Mouse (Mus musculus): ENCODE results near the gene Tas1r1. TPM values are rescaled to one million over a fixed set of nuclear protein-coding genes. Genes with fewer than 3 reads are reported as not detected.
A peak's percentile ranks its signal among the peaks of the same experiment; 100 is the strongest.

Tas1r1 gene
- polyA plus RNA-seq, 1 experiment from 2014 or later = 0.65 TPM

- Histone ChIP-seq H3K27me3 (ENCODE audit: low read depth, poor library complexity, severe bottlenecking) (no peaks in the 10 kb centered on the region), H3K36me3 (peaks cover 72% of the 10 kb centered on the region), H3K4me3 (no peak overlapping the region), H3K9me3 (replicated peaks) (no peaks in the 10 kb centered on the region), H3K4me1 (peaks cover 57% of the 10 kb centered on the region), H3K27ac (no peak overlapping the region)
- 70% methylated on average over 8 of the region's 8 CpGs for WGBS
- DNase-seq (ENCODE audit: low spot score) = no peak
These were observed 51.7 kb downstream of the Tas1r1 start for GRCm38 (mm10) chr4:151986650-151987049.

- no peak overlapping the region for H3K4me3 ChIP-seq
- no peaks in the 10 kb centered on the region for H3K27me3 ChIP-seq (ENCODE audit: low read depth, poor library complexity, severe bottlenecking)
- H3K27ac ChIP-seq = 0 out of 2 replicates have a peak overlapping the region, but pooled peaks have one; percentile 21
- no peaks in the 10 kb centered on the region for H3K9me3 ChIP-seq (replicated peaks)
- WGBS = 32% methylated on average over 10 of the region's 10 CpGs
- H3K36me3 ChIP-seq = peaks cover 72% of the 10 kb centered on the region
- no peak for DNase-seq (ENCODE audit: low spot score)
- H3K4me1 ChIP-seq = peaks cover 57% of the 10 kb centered on the region
These were observed 52.5 kb downstream of the Tas1r1 start for GRCm38 (mm10) chr4:151985886-151986285.

GRCm38 (mm10) chr4:151983560-151983959 lies 54.8 kb downstream of the Tas1r1 start:
- peak overlapping the region; percentile 10; the same call in 1 of the 2 replicates for H3K27ac ChIP-seq

GRCm38 (mm10) chr4:151983043-151983442 lies 55.3 kb downstream of the Tas1r1 start:
- Histone ChIP-seq H3K36me3 (peaks cover 82% of the 10 kb centered on the region), H3K4me3 (no peak overlapping the region), H3K27me3 (ENCODE audit: low read depth, poor library complexity, severe bottlenecking) (no peaks in the 10 kb centered on the region), H3K9me3 (replicated peaks) (no peaks in the 10 kb centered on the region), H3K27ac (peak overlapping the region; percentile 10; the same call in 1 of the 2 replicates), H3K4me1 (peaks cover 42% of the 10 kb centered on the region)
- 53% methylated on average over 17 of the region's 17 CpGs for WGBS
- DNase-seq (ENCODE audit: low spot score) = no peak

More at GRCm38 (mm10) chr4:151983560-151983959, 54.8 kb downstream of the Tas1r1 start:
- Histone ChIP-seq H3K27me3 (ENCODE audit: low read depth, poor library complexity, severe bottlenecking) (no peaks in the 10 kb centered on the region), H3K4me1 (peaks cover 47% of the 10 kb centered on the region), H3K36me3 (peaks cover 78% of the 10 kb centered on the region), H3K9me3 (replicated peaks) (no peaks in the 10 kb centered on the region), H3K4me3 (no peak overlapping the region)
- DNase-seq (ENCODE audit: low spot score) = peak; percentile 46
- WGBS = 32% methylated on average over 8 of the region's 9 CpGs

- H3K27ac ChIP-seq = no peak overlapping the region
- H3K9me3 ChIP-seq (replicated peaks) = no peaks in the 10 kb centered on the region
- H3K36me3 ChIP-seq = peaks cover 97% of the 10 kb centered on the region
- no peak overlapping the region for H3K4me3 ChIP-seq
- peaks cover 26% of the 10 kb centered on the region for H3K4me1 ChIP-seq
- 15% methylated on average over 5 of the region's 5 CpGs for WGBS
- H3K27me3 ChIP-seq (ENCODE audit: low read depth, poor library complexity, severe bottlenecking) = no peaks in the 10 kb centered on the region
- DNase-seq (ENCODE audit: low spot score) = peak; percentile 86
These were observed 57.0 kb downstream of the Tas1r1 start for GRCm38 (mm10) chr4:151981363-151981762.

- H3K27ac ChIP-seq = no peak overlapping the region
- H3K9me3 ChIP-seq (replicated peaks) = no peaks in the 10 kb centered on the region
- H3K4me1 ChIP-seq = peaks cover 19% of the 10 kb centered on the region
- H3K27me3 ChIP-seq (ENCODE audit: low read depth, poor library complexity, severe bottlenecking) = no peaks in the 10 kb centered on the region
- peaks cover 97% of the 10 kb centered on the region for H3K36me3 ChIP-seq
- WGBS = 83% methylated on average over 8 of the region's 8 CpGs
- DNase-seq (ENCODE audit: low spot score) = no peak
- no peak overlapping the region for H3K4me3 ChIP-seq
These were observed 57.7 kb downstream of the Tas1r1 start for GRCm38 (mm10) chr4:151980699-151981098.

Other genes with a start within 250 kb of the Tas1r1 start
- 94.3 and 102 TPM in 2 replicates for gene Camta1, start 176.7 kb downstream of the Tas1r1 start, polyA plus RNA-seq (2016; fragmentation: Nextera tagmentation; extraction: Ambion mirVana)
- 121 TPM in 2 replicates for gene Dnajc11, start 104.9 kb downstream of the Tas1r1 start, polyA plus RNA-seq (2016; fragmentation: Nextera tagmentation; extraction: Ambion mirVana)
- gene Thap3, start 49.6 kb downstream of the Tas1r1 start, polyA plus RNA-seq (2016; fragmentation: Nextera tagmentation; extraction: Ambion mirVana) = 36.0 and 43.1 TPM in 2 replicates
- 26.9 and 33.4 TPM in 2 replicates for gene Phf13, start 42.3 kb downstream of the Tas1r1 start, polyA plus RNA-seq (2016; fragmentation: Nextera tagmentation; extraction: Ambion mirVana)
- 9.7 and 10.6 TPM in 2 replicates for gene Klhl21, start 29.8 kb downstream of the Tas1r1 start, polyA plus RNA-seq (2016; fragmentation: Nextera tagmentation; extraction: Ambion mirVana)
- 24.5 and 26.5 TPM in 2 replicates for gene Zbtb48, start 10.9 kb downstream of the Tas1r1 start, polyA plus RNA-seq (2016; fragmentation: Nextera tagmentation; extraction: Ambion mirVana)
- 52.1 and 54.1 TPM in 2 replicates for gene Nol9, start 753 bp upstream of the Tas1r1 start, polyA plus RNA-seq (2016; fragmentation: Nextera tagmentation; extraction: Ambion mirVana)
- 9.5 and 13.3 TPM in 2 replicates for gene Plekhg5, start 33.9 kb upstream of the Tas1r1 start, polyA plus RNA-seq (2016; fragmentation: Nextera tagmentation; extraction: Ambion mirVana)
- 0.67 and 0.75 TPM in 2 replicates for gene Tnfrsf25, start 77.4 kb upstream of the Tas1r1 start, polyA plus RNA-seq (2016; fragmentation: Nextera tagmentation; extraction: Ambion mirVana)
- gene Espn, start 113.8 kb upstream of the Tas1r1 start, polyA plus RNA-seq (2016; fragmentation: Nextera tagmentation; extraction: Ambion mirVana) = 2.9 and 3.2 TPM in 2 replicates
- not detected in 2 replicates for gene Hes2, start 120.3 kb upstream of the Tas1r1 start, polyA plus RNA-seq (2016; fragmentation: Nextera tagmentation; extraction: Ambion mirVana)
- 34.8 and 36.7 TPM in 2 replicates for gene Acot7, start 139.6 kb upstream of the Tas1r1 start, polyA plus RNA-seq (2016; fragmentation: Nextera tagmentation; extraction: Ambion mirVana)
- gene Gpr153, start 235.7 kb upstream of the Tas1r1 start, polyA plus RNA-seq (2016; fragmentation: Nextera tagmentation; extraction: Ambion mirVana) = 1.4 and 3.0 TPM in 2 replicates

Measured in limb, embryonic 10.5 days (tissue).